Mouse (Mus musculus) heart, embryonic 14.5 days (tissue): Measurements from ENCODE around the gene Sdf4. TPM values are rescaled to one million over a fixed set of nuclear protein-coding genes. Genes with fewer than 3 reads are reported as not detected.

ENCODE experiments used
- ATAC-seq: fragments of 200-750 bp; cut with Nextera tagmentation; 2 replicates; pipeline ENCODE4 v1.8.0; 2017; ENCODE audit warnings: low read depth, moderate TSS enrichment; ENCODE audit not compliant: insufficient number of reproducible peaks, insufficient read depth, low FRiP score
- H3K27ac ChIP-seq, 2 experiments: fragments of 200-500 bp in 1 of 2; fragments of 300-500 bp in 1 of 2; sonication (generic) in 1 of 2; replicated peaks in 1 of 2; 2 replicates each; pipeline ENCODE4 v1.5.1; 2012 to 2014; ENCODE audit warnings: low read depth in 2 of 2, low read length in 2 of 2, control low read depth in 1 of 2, mild to moderate bottlenecking in 1 of 2, mixed read lengths in 1 of 2; ENCODE audit not compliant: control insufficient read depth in 1 of 2, insufficient read depth in 1 of 2
- H3K27me3 ChIP-seq: fragments of 300-500 bp; sonication (generic); 2 replicates; pipeline ENCODE4 v1.6.1; 2014; ENCODE audit warnings: mild to moderate bottlenecking, low read length, control low read depth; ENCODE audit not compliant: control insufficient read depth, insufficient read depth
- H3K36me3 ChIP-seq: fragments of 300-500 bp; sonication (generic); 2 replicates; pipeline ENCODE4 v1.6.1; 2014; ENCODE audit warnings: mild to moderate bottlenecking, control low read depth, low read length, mixed read lengths; ENCODE audit not compliant: control insufficient read depth, insufficient read depth
- H3K4me1 ChIP-seq, 2 experiments: fragments of 200-500 bp in 1 of 2; fragments of 300-500 bp in 1 of 2; sonication (generic) in 1 of 2; 2 replicates each; pipeline ENCODE4 v1.6.1; 2012 to 2014; ENCODE audit warnings: low read length in 2 of 2, control low read depth in 1 of 2, mixed read lengths in 1 of 2; ENCODE audit not compliant: control insufficient read depth in 2 of 2, insufficient read depth in 2 of 2
- H3K4me2 ChIP-seq: fragments of 300-500 bp; sonication (generic); 2 replicates; pipeline ENCODE4 v1.6.1; 2014; ENCODE audit warnings: mild to moderate bottlenecking, low read length
- H3K4me3 ChIP-seq, 2 experiments: fragments of 200-500 bp in 1 of 2; fragments of 300-500 bp in 1 of 2; sonication (generic) in 1 of 2; 2 replicates each; pipeline ENCODE4 v1.5.1; 2012 to 2014; ENCODE audit warnings: low read length in 2 of 2, mild to moderate bottlenecking in 2 of 2, control low read depth in 1 of 2, low read depth in 1 of 2, moderate library complexity in 1 of 2; ENCODE audit not compliant: control insufficient read depth in 1 of 2, insufficient read depth in 1 of 2
- H3K9ac ChIP-seq: fragments of 300-500 bp; sonication (generic); 2 replicates; pipeline ENCODE4 v1.6.1; 2014; ENCODE audit warnings: mild to moderate bottlenecking, low read length
- H3K9me3 ChIP-seq: fragments of 300-500 bp; sonication (generic); 2 replicates; pipeline ENCODE4 v1.6.1; 2016; ENCODE audit warnings: low read length, control low read depth; ENCODE audit not compliant: control insufficient read depth
- WGBS: fragments of 180-500 bp; shearing (Covaris S2); extraction: QIAGEN DNeasy Blood & Tissue Kit; methylation state at CpG from one replicate; pipeline ENCODE4 v1.1.7; 2014; 5-methylcytosine and 5-hydroxymethylcytosine counted together
- polyA plus RNA-seq: library from polyadenylated mRNA; unstranded; fragments of >200 nt; fragmentation: Nextera tagmentation; extraction: Ambion mirVana; gene quantifications from 2 replicates; pipeline ENCODE4 v1.2.1, GENCODE M21; 2014

The Sdf4 gene
- polyA plus RNA-seq, 1 experiment from 2014 or later, result 137 TPM

GRCm38 (mm10) chr4:156034301-156034700, 41.6 kb downstream of the Sdf4 start:
- Histone ChIP-seq H3K4me1 (peaks cover 18 to 27% of the 10 kb centered on the region in 2 experiments), H3K4me2 (peak overlapping the region; percentile 58; the same call in 1 of the 2 replicates), H3K4me3 (no peak overlapping the region), H3K9me3 (no peaks in the 10 kb centered on the region), H3K9ac (no peak overlapping the region), H3K27me3 (peaks cover 22% of the 10 kb centered on the region), H3K27ac (no peak overlapping the region), H3K36me3 (0 out of 2 replicates have a peak, but pooled peaks cover 3% of the 10 kb centered on the region)
- WGBS, result 68% methylated on average over 4 of the region's 4 CpGs
- no peak for ATAC-seq

GRCm38 (mm10) chr4:156034901-156035300, 42.2 kb downstream of the Sdf4 start:
- peaks cover 22% of the 10 kb centered on the region for H3K27me3 ChIP-seq
- H3K9me3 ChIP-seq, result no peaks in the 10 kb centered on the region
- ATAC-seq, result no peak
- WGBS, result 5% methylated on average over 25 of the region's 25 CpGs
- H3K4me3 ChIP-seq, result peak overlapping the region; percentile 24 to 26
- no peak overlapping the region for H3K27ac ChIP-seq
- H3K4me2 ChIP-seq, result peak overlapping the region; percentile 58
- H3K36me3 ChIP-seq, result no peaks in the 10 kb centered on the region
- H3K9ac ChIP-seq, result peak overlapping the region; percentile 41
- H3K4me1 ChIP-seq, result peaks cover 18 to 27% of the 10 kb centered on the region in 2 experiments

GRCm38 (mm10) chr4:156044754-156045153, 52.1 kb downstream of the Sdf4 start:
- 64% methylated on average over 5 of the region's 5 CpGs for WGBS
- H3K27me3 ChIP-seq, result no peaks in the 10 kb centered on the region
- H3K4me2 ChIP-seq, result no peak overlapping the region
- no peak for ATAC-seq
- no peak overlapping the region for H3K9ac ChIP-seq
- no peaks in the 10 kb centered on the region for H3K9me3 ChIP-seq
- H3K36me3 ChIP-seq, result no peaks in the 10 kb centered on the region
- no peak overlapping the region for H3K4me3 ChIP-seq
- no peak overlapping the region for H3K27ac ChIP-seq
- no peaks in the 10 kb centered on the region for H3K4me1 ChIP-seq

- H3K4me2 ChIP-seq, result no peak overlapping the region
- 46% methylated on average over 3 of the region's 3 CpGs for WGBS
- H3K4me1 ChIP-seq, result peaks cover 26 to 30% of the 10 kb centered on the region in 2 experiments
- H3K36me3 ChIP-seq, result no peaks in the 10 kb centered on the region
- no peaks in the 10 kb centered on the region for H3K9me3 ChIP-seq
- no peaks in the 10 kb centered on the region for H3K27me3 ChIP-seq
- no peak overlapping the region for H3K9ac ChIP-seq
- no peak for ATAC-seq
- H3K27ac ChIP-seq, result no peak overlapping the region
- H3K4me3 ChIP-seq, result no peak overlapping the region
These were observed 57.1 kb downstream of the Sdf4 start for GRCm38 (mm10) chr4:156049779-156050178.

- Histone ChIP-seq H3K9ac (no peak overlapping the region), H3K9me3 (no peaks in the 10 kb centered on the region), H3K36me3 (no peaks in the 10 kb centered on the region), H3K4me2 (no peak overlapping the region), H3K27ac (no peak overlapping the region), H3K4me1 (peaks cover 26 to 30% of the 10 kb centered on the region in 2 experiments), H3K27me3 (no peaks in the 10 kb centered on the region), H3K4me3 (no peak overlapping the region)
- WGBS, result 51% methylated on average over 6 of the region's 6 CpGs
- no peak for ATAC-seq
These were observed 57.8 kb downstream of the Sdf4 start for GRCm38 (mm10) chr4:156050391-156050980.

GRCm38 (mm10) chr4:156053113-156053512, 60.4 kb downstream of the Sdf4 start:
- peak overlapping the region; percentile 16; the same call in 1 of the 2 replicates for H3K4me2 ChIP-seq
- H3K27me3 ChIP-seq, result no peaks in the 10 kb centered on the region
- peak overlapping the region; percentile 29 to 68 for H3K27ac ChIP-seq
- H3K9me3 ChIP-seq, result no peaks in the 10 kb centered on the region
- no peaks in the 10 kb centered on the region for H3K36me3 ChIP-seq
- peak; percentile 23; the same call in 1 of the 2 replicates for ATAC-seq
- H3K4me1 ChIP-seq, result peaks cover 26 to 30% of the 10 kb centered on the region in 2 experiments
- peak overlapping the region; percentile 30 for H3K9ac ChIP-seq
- no peak overlapping the region for H3K4me3 ChIP-seq
- WGBS, result 23% methylated on average over 4 of the region's 4 CpGs

- Histone ChIP-seq H3K36me3 (no peaks in the 10 kb centered on the region), H3K9ac (no peak overlapping the region), H3K4me3 (no peak overlapping the region), H3K27ac (peak overlapping the region in 1 of 2 experiments; percentile 68; a peak in 1 of 4 replicates), H3K27me3 (no peaks in the 10 kb centered on the region), H3K9me3 (no peaks in the 10 kb centered on the region), H3K4me1 (peaks cover 26 to 30% of the 10 kb centered on the region in 2 experiments), H3K4me2 (no peak overlapping the region)
- ATAC-seq, result no peak
- WGBS, result 75% methylated on average over 4 of the region's 4 CpGs
These were observed 61.5 kb downstream of the Sdf4 start for GRCm38 (mm10) chr4:156054130-156054529.

- Histone ChIP-seq H3K9me3 (no peaks in the 10 kb centered on the region), H3K27me3 (no peaks in the 10 kb centered on the region), H3K27ac (no peak overlapping the region), H3K9ac (no peak overlapping the region), H3K4me3 (no peak overlapping the region), H3K4me2 (no peak overlapping the region), H3K36me3 (no peaks in the 10 kb centered on the region), H3K4me1 (peaks cover 26 to 30% of the 10 kb centered on the region in 2 experiments)
- ATAC-seq, result no peak
- WGBS, result 87% methylated on average over 6 of the region's 6 CpGs
These were observed 61.9 kb downstream of the Sdf4 start for GRCm38 (mm10) chr4:156054606-156055005.
